Mouse (Mus musculus): ENCODE data around the gene Gm12253. TPM values are rescaled to one million over a fixed set of nuclear protein-coding genes. Genes with fewer than 3 reads are reported as not detected.

Gene Gm12253
- not detected in 2 replicates for polyA plus RNA-seq (2012; rRNA removed; ENCODE audit: low replicate concordance)

GRCm38 (mm10) chr11:58432259-58432658 is at the start of gene Gm12253:
Gene Gm12253, plus strand, starts transcription at chr11:58432559.

GRCm38 (mm10) chr11:58420815-58421214 is 11.5 kb upstream of the Gm12253 start, which contains the start of gene 1810065E05Rik:
Gene 1810065E05Rik, plus strand, starts transcription at chr11:58421111.

GRCm38 (mm10) chr11:58452759-58453158 is 20.4 kb downstream of the Gm12253 start, which contains the start of gene Lypd9:
Gene Lypd9, minus strand, starts transcription at chr11:58452923.

GRCm38 (mm10) chr11:58462170-58462569 is 29.8 kb downstream of the Gm12253 start, which contains the start of gene Olfr30:
Gene Olfr30, minus strand, starts transcription at chr11:58462270.

Other genes starting within 250 kb of the Gm12253 start
- gene Igtp, start 233.0 kb upstream of the Gm12253 start, polyA plus RNA-seq (2012; rRNA removed; ENCODE audit: low replicate concordance) = 7.0 and 18.1 TPM in 2 replicates
- gene Irgm2, start 232.9 kb upstream of the Gm12253 start, polyA plus RNA-seq (2012; rRNA removed; ENCODE audit: low replicate concordance) = 4.8 and 9.8 TPM in 2 replicates
- gene 4930438A08Rik, start 157.8 kb upstream of the Gm12253 start, polyA plus RNA-seq (2012; rRNA removed; ENCODE audit: low replicate concordance) = 0.23 and 0.36 TPM in 2 replicates
- gene Zfp692, start 125.5 kb upstream of the Gm12253 start, polyA plus RNA-seq (2012; rRNA removed; ENCODE audit: low replicate concordance) = 16.8 and 30.1 TPM in 2 replicates
- gene Zfp672, start 102.2 kb upstream of the Gm12253 start, polyA plus RNA-seq (2012; rRNA removed; ENCODE audit: low replicate concordance) = 15.2 and 25.8 TPM in 2 replicates
- gene Sh3bp5l, start 101.8 kb upstream of the Gm12253 start, polyA plus RNA-seq (2012; rRNA removed; ENCODE audit: low replicate concordance) = 24.8 and 27.7 TPM in 2 replicates
- 2,190 and 2,729 TPM in 2 replicates for gene Lypd8, start 53.5 kb upstream of the Gm12253 start, polyA plus RNA-seq (2012; rRNA removed; ENCODE audit: low replicate concordance)
- 0.90 TPM in 1 of 2 replicates, not detected in the other for gene 1810065E05Rik, start 11.4 kb upstream of the Gm12253 start, polyA plus RNA-seq (2012; rRNA removed; ENCODE audit: low replicate concordance)
- not detected in 2 replicates for gene Lypd9, start 20.4 kb downstream of the Gm12253 start, polyA plus RNA-seq (2012; rRNA removed; ENCODE audit: low replicate concordance)
- not detected in 2 replicates for gene Olfr30, start 29.7 kb downstream of the Gm12253 start, polyA plus RNA-seq (2012; rRNA removed; ENCODE audit: low replicate concordance)
- gene Olfr332, start 60.0 kb downstream of the Gm12253 start, polyA plus RNA-seq (2012; rRNA removed; ENCODE audit: low replicate concordance) = not detected in 2 replicates
- gene Olfr331, start 70.0 kb downstream of the Gm12253 start, polyA plus RNA-seq (2012; rRNA removed; ENCODE audit: low replicate concordance) = not detected in 2 replicates
- gene Olfr330, start 102.3 kb downstream of the Gm12253 start, polyA plus RNA-seq (2012; rRNA removed; ENCODE audit: low replicate concordance) = not detected in 2 replicates
- not detected in 2 replicates for gene Olfr329-ps, start 113.9 kb downstream of the Gm12253 start, polyA plus RNA-seq (2012; rRNA removed; ENCODE audit: low replicate concordance)
- gene Olfr328, start 123.1 kb downstream of the Gm12253 start, polyA plus RNA-seq (2012; rRNA removed; ENCODE audit: low replicate concordance) = not detected in 2 replicates
- gene Olfr224, start 138.0 kb downstream of the Gm12253 start, polyA plus RNA-seq (2012; rRNA removed; ENCODE audit: low replicate concordance) = not detected in 2 replicates
- not detected in 2 replicates for gene Olfr325, start 145.2 kb downstream of the Gm12253 start, polyA plus RNA-seq (2012; rRNA removed; ENCODE audit: low replicate concordance)
- not detected in 2 replicates for gene Olfr324, start 162.6 kb downstream of the Gm12253 start, polyA plus RNA-seq (2012; rRNA removed; ENCODE audit: low replicate concordance)
- 22.8 and 126 TPM in 2 replicates for gene 2210407C18Rik, start 183.5 kb downstream of the Gm12253 start, polyA plus RNA-seq (2012; rRNA removed; ENCODE audit: low replicate concordance)
- gene Olfr323, start 197.9 kb downstream of the Gm12253 start, polyA plus RNA-seq (2012; rRNA removed; ENCODE audit: low replicate concordance) = 0.78 TPM in 1 of 2 replicates, not detected in the other
- 0.06 TPM in 1 of 2 replicates, not detected in the other for gene Trim58, start 207.9 kb downstream of the Gm12253 start, polyA plus RNA-seq (2012; rRNA removed; ENCODE audit: low replicate concordance)
- not detected in 2 replicates for gene Olfr322, start 226.2 kb downstream of the Gm12253 start, polyA plus RNA-seq (2012; rRNA removed; ENCODE audit: low replicate concordance)
- not detected in 2 replicates for gene Olfr320, start 248.5 kb downstream of the Gm12253 start, polyA plus RNA-seq (2012; rRNA removed; ENCODE audit: low replicate concordance)

Data from duodenum, adult 2 months (tissue).